Mouse (Mus musculus): ENCODE results near the gene Tcte1. TPM values are rescaled to one million over a fixed set of nuclear protein-coding genes. Genes with fewer than 3 reads are reported as not detected.

The Tcte1 gene
- polyA plus RNA-seq, 1 experiment from 2014 or later, result 0.65 TPM

DNA sequence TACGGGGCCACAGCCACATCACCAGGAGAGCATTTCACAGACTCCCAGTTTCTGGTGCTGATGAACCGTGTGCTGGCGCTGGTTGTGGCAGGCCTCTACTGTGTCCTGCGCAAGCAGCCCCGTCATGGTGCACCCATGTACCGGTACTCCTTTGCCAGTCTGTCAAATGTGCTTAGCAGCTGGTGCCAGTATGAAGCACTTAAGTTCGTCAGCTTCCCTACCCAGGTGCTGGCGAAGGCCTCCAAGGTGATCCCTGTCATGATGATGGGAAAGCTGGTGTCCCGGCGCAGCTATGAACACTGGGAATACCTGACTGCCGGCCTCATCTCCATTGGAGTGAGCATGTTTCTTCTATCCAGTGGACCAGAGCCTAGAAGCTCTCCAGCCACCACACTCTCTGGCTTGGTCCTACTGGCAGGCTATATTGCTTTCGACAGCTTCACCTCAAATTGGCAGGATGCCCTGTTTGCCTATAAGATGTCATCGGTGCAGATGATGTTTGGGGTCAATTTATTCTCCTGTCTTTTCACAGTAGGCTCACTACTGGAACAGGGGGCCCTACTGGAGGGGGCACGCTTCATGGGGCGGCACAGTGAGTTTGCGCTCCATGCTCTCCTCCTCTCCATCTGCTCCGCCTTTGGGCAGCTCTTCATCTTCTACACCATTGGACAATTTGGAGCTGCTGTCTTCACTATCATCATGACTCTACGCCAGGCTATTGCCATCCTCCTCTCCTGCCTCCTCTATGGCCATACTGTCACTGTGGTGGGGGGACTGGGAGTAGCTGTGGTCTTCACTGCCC lies 43.3 kb downstream of the Tcte1 start:
- WGBS, result 62% methylated on average over 18 of the region's 18 CpGs
- peaks cover 56% of the 10 kb centered on the region for H3K36me3 ChIP-seq (ENCODE audit: control insufficient read depth, insufficient read depth, low read length)
- no peak overlapping the region for H3K9ac ChIP-seq (replicated peaks; ENCODE audit: low read depth, low read length)
- ATAC-seq (ENCODE audit: insufficient number of reproducible peaks, insufficient read depth, low FRiP score, low read depth), result no peak
- no peak overlapping the region for H3K4me3 ChIP-seq (ENCODE audit: low read depth, low read length)
- peaks cover 29% of the 10 kb centered on the region; the same call in 1 of the 2 replicates for H3K4me1 ChIP-seq (ENCODE audit: control insufficient read depth, insufficient read depth, low read length)
- no peaks in the 10 kb centered on the region for H3K9me3 ChIP-seq (ENCODE audit: control insufficient read depth, low read depth, low read length)
- no peak overlapping the region for H3K4me2 ChIP-seq (replicated peaks; ENCODE audit: low read depth, low read length)
- H3K27me3 ChIP-seq (ENCODE audit: control insufficient read depth, insufficient read depth, low read length), result no peaks in the 10 kb centered on the region
- H3K27ac ChIP-seq (ENCODE audit: low read length), result no peak overlapping the region

DNA sequence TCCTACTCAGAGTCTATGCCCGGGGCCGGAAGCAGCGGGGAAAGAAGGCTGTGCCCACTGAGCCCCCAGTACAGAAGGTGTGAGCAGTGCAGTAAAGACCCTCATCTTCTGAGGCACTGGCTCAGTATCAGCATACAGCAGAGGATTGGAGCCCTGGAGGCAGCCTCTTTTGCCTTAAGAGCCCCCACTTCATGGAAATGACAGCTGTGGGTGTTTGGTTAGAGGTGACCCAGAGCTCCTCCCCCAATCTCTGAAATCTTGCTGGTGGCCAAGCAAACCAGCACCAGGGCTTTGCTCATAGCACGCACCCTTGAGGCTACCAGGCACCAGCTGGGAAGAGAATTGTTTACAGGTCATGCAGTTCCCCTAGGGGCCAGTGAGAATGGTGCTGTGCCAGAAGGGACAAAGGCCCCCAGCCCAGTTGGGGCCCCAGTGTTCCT lies 43.9 kb downstream of the Tcte1 start:
- H3K4me1 ChIP-seq (ENCODE audit: control insufficient read depth, insufficient read depth, low read length), result peaks cover 34% of the 10 kb centered on the region; the same call in 1 of the 2 replicates
- H3K4me3 ChIP-seq (ENCODE audit: low read depth, low read length), result no peak overlapping the region
- H3K27ac ChIP-seq (ENCODE audit: low read length), result no peak overlapping the region
- H3K4me2 ChIP-seq (replicated peaks; ENCODE audit: low read depth, low read length), result no peak overlapping the region
- WGBS, result 25% methylated on average over 4 of the region's 4 CpGs
- H3K27me3 ChIP-seq (ENCODE audit: control insufficient read depth, insufficient read depth, low read length), result no peaks in the 10 kb centered on the region
- peaks cover 60% of the 10 kb centered on the region for H3K36me3 ChIP-seq (ENCODE audit: control insufficient read depth, insufficient read depth, low read length)
- no peak for ATAC-seq (ENCODE audit: insufficient number of reproducible peaks, insufficient read depth, low FRiP score, low read depth)
- no peaks in the 10 kb centered on the region for H3K9me3 ChIP-seq (ENCODE audit: control insufficient read depth, low read depth, low read length)
- no peak overlapping the region for H3K9ac ChIP-seq (replicated peaks; ENCODE audit: low read depth, low read length)

DNA sequence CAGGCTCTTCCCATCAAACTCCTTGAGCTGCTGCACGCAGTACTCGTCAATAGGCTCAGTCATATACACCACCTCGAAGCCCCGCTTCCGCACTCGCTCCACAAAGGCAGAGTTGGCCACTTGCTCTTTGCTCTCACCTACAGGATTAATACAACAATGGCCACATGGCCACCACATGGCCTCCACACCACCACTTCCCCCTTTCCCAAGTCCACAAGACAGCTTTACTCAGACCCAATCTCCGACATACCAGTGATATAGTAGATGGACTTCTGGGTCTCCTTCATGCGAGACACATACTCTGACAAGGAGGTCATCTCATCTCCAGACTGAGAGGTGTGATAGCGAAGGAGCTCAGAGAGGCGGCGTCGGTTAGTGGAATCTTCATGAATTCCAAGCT lies 45.8 kb downstream of the Tcte1 start:
- Histone ChIP-seq H3K36me3 (ENCODE audit: control insufficient read depth, insufficient read depth, low read length) (peaks cover 60% of the 10 kb centered on the region), H3K4me1 (ENCODE audit: control insufficient read depth, insufficient read depth, low read length) (peaks cover 34% of the 10 kb centered on the region; the same call in 1 of the 2 replicates), H3K27ac (ENCODE audit: low read length) (no peak overlapping the region), H3K4me2 (replicated peaks; ENCODE audit: low read depth, low read length) (no peak overlapping the region), H3K27me3 (ENCODE audit: control insufficient read depth, insufficient read depth, low read length) (no peaks in the 10 kb centered on the region), H3K9me3 (ENCODE audit: control insufficient read depth, low read depth, low read length) (no peaks in the 10 kb centered on the region), H3K4me3 (ENCODE audit: low read depth, low read length) (no peak overlapping the region), H3K9ac (replicated peaks; ENCODE audit: low read depth, low read length) (no peak overlapping the region; the same call in 1 of the 2 replicates)
- no peak for ATAC-seq (ENCODE audit: insufficient number of reproducible peaks, insufficient read depth, low FRiP score, low read depth)
- WGBS, result 81% methylated on average over 12 of the region's 12 CpGs

DNA sequence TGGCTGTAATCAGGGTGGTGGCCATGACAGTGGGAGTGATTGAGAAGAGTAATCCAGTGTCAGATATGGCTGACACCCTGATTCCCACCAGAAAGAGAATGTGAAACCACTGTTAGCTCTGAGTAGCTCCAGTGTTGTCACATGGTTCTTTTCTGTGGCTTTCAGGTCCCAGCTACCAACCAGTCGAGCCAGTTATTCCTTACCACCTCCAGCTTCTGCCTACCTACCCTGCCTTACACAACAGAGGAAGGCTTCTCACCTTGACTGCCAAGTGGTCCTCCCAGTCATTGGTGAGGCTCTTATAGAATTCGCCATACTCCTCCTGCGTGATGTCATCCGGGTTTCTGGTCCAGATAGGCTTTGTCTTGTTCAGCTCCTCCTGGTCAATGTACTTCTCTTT lies 46.8 kb downstream of the Tcte1 start:
- no peak for ATAC-seq (ENCODE audit: insufficient number of reproducible peaks, insufficient read depth, low FRiP score, low read depth)
- peaks cover 60% of the 10 kb centered on the region for H3K36me3 ChIP-seq (ENCODE audit: control insufficient read depth, insufficient read depth, low read length)
- no peak overlapping the region for H3K27ac ChIP-seq (ENCODE audit: low read length)
- no peak overlapping the region for H3K4me2 ChIP-seq (replicated peaks; ENCODE audit: low read depth, low read length)
- H3K4me3 ChIP-seq (ENCODE audit: low read depth, low read length), result no peak overlapping the region
- no peak overlapping the region for H3K9ac ChIP-seq (replicated peaks; ENCODE audit: low read depth, low read length)
- H3K27me3 ChIP-seq (ENCODE audit: control insufficient read depth, insufficient read depth, low read length), result no peaks in the 10 kb centered on the region
- no peaks in the 10 kb centered on the region for H3K9me3 ChIP-seq (ENCODE audit: control insufficient read depth, low read depth, low read length)
- H3K4me1 ChIP-seq (ENCODE audit: control insufficient read depth, insufficient read depth, low read length), result peaks cover 34% of the 10 kb centered on the region; the same call in 1 of the 2 replicates
- WGBS, result 77% methylated on average over 4 of the region's 4 CpGs

- no peaks in the 10 kb centered on the region for H3K9me3 ChIP-seq (ENCODE audit: control insufficient read depth, low read depth, low read length)
- H3K27me3 ChIP-seq (ENCODE audit: control insufficient read depth, insufficient read depth, low read length), result no peaks in the 10 kb centered on the region
- H3K4me3 ChIP-seq (ENCODE audit: low read depth, low read length), result peak overlapping the region; percentile 100
- peaks cover 45% of the 10 kb centered on the region for H3K36me3 ChIP-seq (ENCODE audit: control insufficient read depth, insufficient read depth, low read length)
- H3K27ac ChIP-seq (ENCODE audit: low read length), result peak overlapping the region; percentile 98
- H3K4me2 ChIP-seq (replicated peaks; ENCODE audit: low read depth, low read length), result peak overlapping the region; percentile 80
- under 1% methylated on average over 55 of the region's 57 CpGs for WGBS
- peak overlapping the region; percentile 99 for H3K9ac ChIP-seq (replicated peaks; ENCODE audit: low read depth, low read length)
- peaks cover 32% of the 10 kb centered on the region; the same call in 1 of the 2 replicates for H3K4me1 ChIP-seq (ENCODE audit: control insufficient read depth, insufficient read depth, low read length)
- ATAC-seq (ENCODE audit: insufficient number of reproducible peaks, insufficient read depth, low FRiP score, low read depth), result peak; percentile 34; the same call in 1 of the 2 replicates
Measured at GRCm38 (mm10) chr17:45572103-45573086, 49.2 kb downstream of the Tcte1 start.

GRCm38 (mm10) chr17:45573087-45573779 lies 50.0 kb downstream of the Tcte1 start, which contains the start of gene Hsp90ab1:
Gene Hsp90ab1 (minus strand): TSS chr17:45573271.
- 0% methylated on average over 41 of the region's 41 CpGs for WGBS
- H3K9ac ChIP-seq (replicated peaks; ENCODE audit: low read depth, low read length), result peak within 1 kb of the TSS; percentile 99
- H3K4me1 ChIP-seq (ENCODE audit: control insufficient read depth, insufficient read depth, low read length), result peaks cover 32% of the 10 kb centered on the region; the same call in 1 of the 2 replicates
- H3K4me2 ChIP-seq (replicated peaks; ENCODE audit: low read depth, low read length), result peak within 1 kb of the TSS; percentile 80
- H3K4me3 ChIP-seq (ENCODE audit: low read depth, low read length), result peak within 1 kb of the TSS; percentile 100
- H3K36me3 ChIP-seq (ENCODE audit: control insufficient read depth, insufficient read depth, low read length), result peaks cover 37% of the 10 kb centered on the region
- H3K9me3 ChIP-seq (ENCODE audit: control insufficient read depth, low read depth, low read length), result no peaks in the 10 kb centered on the region
- peak within 1 kb of the TSS; percentile 98 for H3K27ac ChIP-seq (ENCODE audit: low read length)
- ATAC-seq (ENCODE audit: insufficient number of reproducible peaks, insufficient read depth, low FRiP score, low read depth), result peak; percentile 81
- no peaks in the 10 kb centered on the region for H3K27me3 ChIP-seq (ENCODE audit: control insufficient read depth, insufficient read depth, low read length)

DNA sequence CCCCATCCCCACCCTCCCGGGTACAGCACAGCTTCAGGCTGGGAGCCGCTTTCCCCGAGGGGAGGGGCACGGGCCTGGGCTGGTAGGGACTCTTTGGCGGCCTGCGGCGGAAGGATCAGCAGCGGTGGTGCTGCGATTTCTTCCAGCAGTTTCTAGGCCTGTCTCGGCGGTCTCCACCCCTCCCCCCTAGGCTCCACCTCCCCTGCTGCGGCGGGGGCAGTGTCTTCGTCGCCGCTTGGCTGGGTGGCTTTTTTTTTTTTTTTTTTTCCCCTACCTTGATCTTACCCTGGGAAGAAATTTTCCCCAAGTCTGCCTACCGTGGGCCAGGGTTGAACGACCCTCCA lies 50.5 kb downstream of the Tcte1 start:
- ATAC-seq (ENCODE audit: insufficient number of reproducible peaks, insufficient read depth, low FRiP score, low read depth), result peak; percentile 66
- H3K4me3 ChIP-seq (ENCODE audit: low read depth, low read length), result peak overlapping the region; percentile 100
- H3K4me2 ChIP-seq (replicated peaks; ENCODE audit: low read depth, low read length), result peak overlapping the region; percentile 80
- no peaks in the 10 kb centered on the region for H3K27me3 ChIP-seq (ENCODE audit: control insufficient read depth, insufficient read depth, low read length)
- WGBS, result under 1% methylated on average over 16 of the region's 18 CpGs
- peak overlapping the region; percentile 98 for H3K27ac ChIP-seq (ENCODE audit: low read length)
- H3K9me3 ChIP-seq (ENCODE audit: control insufficient read depth, low read depth, low read length), result no peaks in the 10 kb centered on the region
- peak overlapping the region; percentile 76 for H3K9ac ChIP-seq (replicated peaks; ENCODE audit: low read depth, low read length)
- peaks cover 36% of the 10 kb centered on the region; the same call in 1 of the 2 replicates for H3K4me1 ChIP-seq (ENCODE audit: control insufficient read depth, insufficient read depth, low read length)
- H3K36me3 ChIP-seq (ENCODE audit: control insufficient read depth, insufficient read depth, low read length), result peaks cover 32% of the 10 kb centered on the region

Data from stomach, embryonic 14.5 days (tissue).